Mouse (Mus musculus) ovary, postnatal 10 days (tissue): ENCODE data around the gene Tbx6.
A peak's percentile ranks its signal among the peaks of the same experiment; 100 is the strongest.

Experiments used
- DNase-seq: peaks from one replicate; pipeline ENCODE4 v3.0.0; 2022; ENCODE audit warnings: low spot score

The Tbx6 gene

GRCm38 (mm10) chr7:126794271-126794605 lies 13.0 kb downstream of the Tbx6 start:
- DNase-seq = no peak

- DNase-seq = no peak
These were observed 14.4 kb downstream of the Tbx6 start for GRCm38 (mm10) chr7:126795387-126796317.

- DNase-seq = no peak
These were observed 15.2 kb downstream of the Tbx6 start for GRCm38 (mm10) chr7:126796350-126796932.

- no peak for DNase-seq
These were observed 16.3 kb downstream of the Tbx6 start, which contains the start of gene Fam57b for GRCm38 (mm10) chr7:126797411-126798126. TSS of gene Fam57b (plus strand) at chr7:126797668.

- no peak for DNase-seq
These were observed 17.1 kb downstream of the Tbx6 start for GRCm38 (mm10) chr7:126798127-126799049.

- peak; percentile 83 for DNase-seq
These were observed 17.8 kb downstream of the Tbx6 start for GRCm38 (mm10) chr7:126799050-126799467.

GRCm38 (mm10) chr7:126799468-126800268 lies 18.4 kb downstream of the Tbx6 start:
- no peak for DNase-seq

GRCm38 (mm10) chr7:126800269-126801056 lies 19.2 kb downstream of the Tbx6 start:
- DNase-seq = no peak

GRCm38 (mm10) chr7:126801057-126801422 lies 19.8 kb downstream of the Tbx6 start:
- DNase-seq = no peak

- DNase-seq = no peak
These were observed 21.0 kb downstream of the Tbx6 start for GRCm38 (mm10) chr7:126802134-126802889.

GRCm38 (mm10) chr7:126803181-126803580 lies 21.9 kb downstream of the Tbx6 start:
- DNase-seq = no peak

GRCm38 (mm10) chr7:126803751-126804150 lies 22.5 kb downstream of the Tbx6 start:
- no peak for DNase-seq

GRCm38 (mm10) chr7:126806956-126807355 lies 25.7 kb downstream of the Tbx6 start:
- no peak for DNase-seq

GRCm38 (mm10) chr7:126807405-126807804 lies 26.1 kb downstream of the Tbx6 start:
- DNase-seq = no peak

GRCm38 (mm10) chr7:126808703-126809455 lies 27.6 kb downstream of the Tbx6 start:
- DNase-seq = peak; percentile 73

GRCm38 (mm10) chr7:126809723-126810369 lies 28.6 kb downstream of the Tbx6 start:
- no peak for DNase-seq

GRCm38 (mm10) chr7:126815726-126816222 lies 34.5 kb downstream of the Tbx6 start:
- no peak for DNase-seq

GRCm38 (mm10) chr7:126816494-126816893 lies 35.2 kb downstream of the Tbx6 start:
- DNase-seq = no peak
